Mouse (Mus musculus): ENCODE results near the gene H2-Ob. TPM values are rescaled to one million over a fixed set of nuclear protein-coding genes. Genes with fewer than 3 reads are reported as not detected.

Gene H2-Ob
- total RNA-seq (2021) = under 1 TPM; 0.88 TPM
- long read RNA-seq, experiment 1 = 0 reads
- long read RNA-seq, experiment 2, partial matches to known transcripts = 0 of 1 reads
- long read RNA-seq, experiment 2, other reads (novel, unspliced or antisense) = 1 of 1 reads

DNA sequence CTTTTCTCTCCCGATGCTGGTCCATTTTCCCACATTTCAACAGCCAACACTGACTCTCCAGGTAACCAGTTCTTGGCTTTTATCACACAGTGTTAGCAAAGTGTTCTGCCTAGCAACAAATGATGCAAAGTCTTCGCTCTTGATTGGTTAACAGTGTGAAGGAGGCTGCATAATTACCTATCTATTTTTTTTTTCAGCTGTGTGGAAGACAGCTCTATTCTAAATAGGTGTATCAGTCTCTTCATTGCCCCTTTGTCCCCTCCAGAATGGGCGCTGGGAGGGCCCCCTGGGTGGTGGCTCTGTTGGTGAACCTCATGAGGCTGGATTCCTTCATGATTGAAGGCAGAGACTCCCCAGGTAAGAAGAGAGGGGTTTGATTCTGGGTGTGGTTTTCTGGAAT lies at the start of gene H2-Ob:
TSS of gene H2-Ob (plus strand) at position 198 of the 400 bp plus-strand sequence.
- peak in 1 of 2 experiments; percentile 58 for DNase-seq
- intact Hi-C loops (cut with DNase I) = loop anchor here (5.0 to 10.0 kb wide), 2 partner anchors 36 to 134 kb away; partner anchors contain the start of gene Tap2

DNA sequence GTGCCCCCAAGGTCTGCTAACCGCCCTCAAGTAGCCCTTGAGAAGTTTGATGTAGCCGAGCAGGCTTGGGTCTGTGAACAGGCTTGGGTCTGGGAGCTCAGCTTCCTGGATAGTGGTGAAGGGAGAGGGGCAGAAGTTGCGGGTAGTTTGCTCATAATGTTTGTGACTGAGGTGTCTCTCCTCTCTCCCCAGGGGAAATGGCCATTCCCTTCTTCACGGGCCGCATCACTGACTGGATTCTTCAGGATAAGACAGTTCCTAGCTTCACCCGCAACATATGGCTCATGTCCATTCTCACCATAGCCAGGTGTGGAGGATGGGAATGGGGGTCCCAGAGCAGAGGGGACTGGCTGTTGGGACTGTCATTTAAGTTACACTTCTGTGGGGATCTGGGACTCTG lies 49.7 kb upstream of the H2-Ob start:
- intact Hi-C loops (cut with DNase I) = no loop called here
- no peak for DNase-seq

DNA sequence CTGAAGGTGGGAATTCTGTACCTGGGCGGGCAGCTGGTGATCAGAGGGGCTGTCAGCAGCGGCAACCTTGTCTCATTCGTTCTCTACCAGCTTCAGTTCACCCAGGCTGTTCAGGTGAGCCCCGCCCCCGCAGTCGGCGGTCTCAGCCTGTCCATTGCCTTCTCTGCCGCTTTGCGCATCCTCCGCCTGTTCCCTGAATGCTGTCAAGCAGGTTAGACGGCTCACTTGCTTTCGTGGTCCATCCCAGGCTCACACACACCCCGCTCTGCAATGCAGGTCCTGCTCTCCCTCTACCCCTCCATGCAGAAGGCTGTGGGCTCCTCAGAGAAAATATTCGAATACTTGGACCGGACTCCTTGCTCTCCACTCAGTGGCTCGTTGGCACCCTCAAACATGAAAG lies 45.9 kb upstream of the H2-Ob start:
- intact Hi-C loops (cut with DNase I) = no loop called here

DNA sequence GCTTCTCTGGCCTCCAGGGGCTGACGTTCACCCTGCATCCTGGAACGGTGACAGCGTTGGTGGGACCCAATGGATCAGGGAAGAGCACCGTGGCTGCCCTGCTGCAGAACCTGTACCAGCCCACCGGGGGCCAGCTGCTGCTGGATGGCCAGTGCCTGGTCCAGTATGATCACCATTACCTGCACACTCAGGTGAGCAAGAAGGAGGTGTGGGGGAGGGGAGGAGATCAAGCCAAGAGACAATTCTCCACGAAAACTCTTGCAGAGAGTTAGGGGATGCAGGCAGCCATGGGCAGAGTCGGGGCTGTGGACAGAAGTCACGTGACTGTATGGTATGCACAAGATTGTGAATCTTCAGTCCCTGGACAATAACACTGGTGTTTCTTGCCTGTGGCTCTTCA lies 45.2 kb upstream of the H2-Ob start:
- no peak for DNase-seq
- intact Hi-C loops (cut with DNase I) = no loop called here

More for the DNA sequence above, 45.9 kb upstream of the H2-Ob start:
- no peak for DNase-seq

DNA sequence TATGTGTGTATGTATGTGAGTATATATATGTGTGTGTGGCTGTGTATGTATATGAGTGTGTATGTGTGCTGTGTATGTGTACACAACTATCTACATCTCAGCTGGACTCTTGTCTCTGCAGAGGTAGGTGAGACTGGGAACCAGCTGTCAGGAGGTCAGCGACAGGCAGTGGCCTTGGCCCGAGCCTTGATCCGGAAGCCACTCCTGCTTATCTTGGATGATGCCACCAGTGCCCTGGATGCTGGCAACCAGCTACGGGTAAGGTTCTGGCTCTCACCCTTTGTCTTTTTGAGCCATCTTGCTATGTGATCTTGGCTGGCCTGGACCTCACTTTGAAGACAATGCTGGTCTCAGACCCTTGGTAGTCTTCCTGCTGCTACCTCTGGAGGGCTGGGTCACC lies 44.0 kb upstream of the H2-Ob start:
- intact Hi-C loops (cut with DNase I) = no loop called here

DNA sequence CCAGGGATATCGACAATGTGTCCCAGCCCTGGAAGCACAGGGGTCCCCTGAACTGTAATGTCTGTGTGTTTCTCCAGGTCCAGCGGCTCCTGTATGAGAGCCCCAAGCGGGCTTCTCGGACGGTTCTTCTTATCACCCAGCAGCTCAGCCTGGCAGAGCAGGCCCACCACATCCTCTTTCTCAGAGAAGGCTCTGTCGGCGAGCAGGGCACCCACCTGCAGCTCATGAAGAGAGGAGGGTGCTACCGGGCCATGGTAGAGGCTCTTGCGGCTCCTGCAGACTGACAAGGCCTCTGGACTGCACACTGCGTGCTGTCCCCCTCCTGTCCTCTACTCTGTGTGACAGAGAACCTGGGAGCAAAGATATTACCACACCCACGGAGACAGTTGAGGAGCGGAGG lies 42.2 kb upstream of the H2-Ob start:
- intact Hi-C loops (cut with DNase I) = no loop called here
- DNase-seq = no peak

More for the DNA sequence above, 44.0 kb upstream of the H2-Ob start:
- no peak for DNase-seq

DNA sequence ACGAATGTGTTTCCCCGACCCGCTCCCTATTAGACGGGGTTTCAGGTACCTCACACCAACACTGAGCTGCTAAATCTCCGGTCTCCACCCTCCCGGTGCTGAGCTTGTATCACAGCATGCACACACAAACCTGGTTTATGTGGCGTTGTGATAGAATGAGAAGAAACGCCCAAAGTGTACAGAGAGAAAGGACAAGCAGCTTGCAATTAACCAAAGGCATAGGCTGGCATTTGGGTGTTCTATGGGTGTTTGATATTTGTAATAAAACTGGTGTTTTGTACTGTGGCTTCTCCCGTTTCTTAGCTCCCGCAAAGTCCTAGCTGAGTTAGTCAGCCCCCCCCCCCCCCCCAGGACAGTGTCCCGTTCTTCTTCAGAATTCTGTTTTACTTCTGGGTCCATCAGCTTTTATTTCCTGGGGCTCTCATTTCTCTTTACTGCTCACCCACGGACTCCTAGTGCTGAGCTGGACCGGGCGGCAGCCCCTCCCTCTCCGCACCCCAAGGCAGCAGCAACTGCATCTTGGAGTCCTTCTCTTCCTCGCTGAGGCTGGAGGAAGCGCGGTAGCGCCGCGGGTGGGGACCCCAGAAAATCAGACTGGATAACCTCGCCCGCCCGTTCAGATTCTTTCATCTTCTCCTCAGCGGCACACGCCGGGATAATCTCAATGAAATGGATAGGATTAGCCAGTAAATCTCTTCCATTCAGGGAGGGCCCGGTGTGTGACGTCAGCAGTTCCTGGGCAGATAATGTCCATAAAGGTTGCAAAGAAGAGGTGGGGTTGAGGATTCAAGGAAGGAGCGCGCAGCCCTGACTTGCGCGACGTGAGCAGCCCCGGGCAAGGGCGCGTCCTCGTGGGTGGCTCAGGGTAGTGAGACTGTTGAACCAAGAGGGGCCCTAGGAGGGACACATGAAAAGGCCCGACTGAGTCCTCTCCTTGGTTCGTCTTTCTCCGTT lies 41.5 kb upstream of the H2-Ob start, which contains the start of gene Psmb8:
TSS of gene Psmb8 (plus strand) at position 781 of the 954 bp plus-strand sequence.
- DNase-seq = peak; percentile 89 to 93
- intact Hi-C loops (cut with DNase I) = no loop called here

DNA sequence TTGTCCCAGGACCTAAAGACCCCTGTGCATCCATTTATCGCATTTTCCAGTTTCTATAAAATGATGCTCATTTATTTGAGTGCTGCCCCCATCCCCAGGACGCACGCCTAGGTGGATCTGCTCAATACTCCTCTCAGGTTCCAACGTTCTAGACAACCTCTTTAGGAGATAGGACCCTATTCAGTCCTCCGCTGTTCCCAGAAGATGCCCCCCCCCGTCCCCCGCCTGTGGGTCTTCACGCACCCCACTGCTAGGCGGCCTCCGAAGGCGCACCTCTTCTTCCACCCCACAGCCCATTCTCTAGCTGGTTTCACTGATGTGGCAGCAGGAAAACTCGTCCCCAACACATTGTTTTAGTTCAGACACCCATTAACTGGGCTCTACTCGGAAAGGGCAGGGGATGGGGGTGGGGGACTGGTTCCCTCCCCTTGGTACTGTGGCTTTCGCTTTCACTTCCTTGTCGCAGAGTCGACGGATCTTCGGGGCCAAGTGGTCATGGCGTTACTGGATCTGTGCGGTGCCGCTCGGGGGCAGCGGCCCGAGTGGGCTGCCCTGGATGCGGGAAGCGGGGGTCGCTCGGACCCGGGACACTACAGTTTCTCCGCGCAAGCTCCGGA lies 40.7 kb upstream of the H2-Ob start:
- peak; percentile 51 to 61 for DNase-seq
- intact Hi-C loops (cut with DNase I) = no loop called here

DNA sequence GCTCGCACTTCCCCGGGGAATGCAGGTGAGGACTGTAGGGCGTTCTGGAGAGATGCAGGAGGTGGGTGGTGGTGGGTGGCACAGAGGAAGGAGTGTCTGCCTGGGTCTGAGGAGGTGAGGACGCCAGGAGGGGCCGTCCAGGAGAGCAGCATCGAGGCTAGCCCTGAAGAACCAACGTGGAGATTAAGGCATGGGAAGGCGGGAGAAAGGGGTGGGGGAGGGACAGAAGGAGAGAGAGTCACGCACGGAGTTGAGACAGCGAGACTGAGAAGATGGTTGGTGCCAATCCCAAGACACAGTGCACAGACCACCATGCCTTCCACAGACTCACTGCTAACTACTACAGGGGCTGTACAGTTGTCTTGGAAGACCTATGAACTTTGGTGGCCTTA lies 40.2 kb upstream of the H2-Ob start:
- no peak for DNase-seq
- intact Hi-C loops (cut with DNase I) = no loop called here

DNA sequence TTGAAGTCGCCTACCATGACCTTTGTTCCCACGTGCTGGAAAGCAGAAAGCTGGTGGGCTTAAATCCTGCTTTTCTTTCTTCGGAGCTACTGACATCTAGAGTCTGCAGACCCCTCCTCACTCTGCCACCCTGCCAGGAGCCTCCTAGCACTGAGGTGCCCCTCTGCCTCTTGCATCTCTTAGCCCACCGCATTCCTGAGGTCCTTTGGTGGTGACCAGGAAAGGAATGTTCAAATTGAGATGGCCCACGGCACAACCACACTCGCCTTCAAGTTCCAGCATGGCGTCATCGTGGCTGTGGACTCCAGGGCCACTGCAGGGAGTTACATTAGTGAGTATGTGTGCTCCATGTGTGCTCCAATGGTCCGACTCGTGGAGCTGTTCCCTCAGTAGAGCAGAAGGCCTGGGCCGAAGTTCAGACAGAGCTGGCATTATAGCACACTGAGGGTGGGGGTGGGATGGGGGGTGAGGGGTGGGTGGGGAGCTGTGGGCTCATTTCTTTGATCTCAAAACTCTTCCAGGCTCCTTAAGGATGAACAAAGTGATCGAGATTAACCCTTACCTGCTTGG lies 39.6 kb upstream of the H2-Ob start:
- intact Hi-C loops (cut with DNase I) = no loop called here
- DNase-seq = no peak

DNA sequence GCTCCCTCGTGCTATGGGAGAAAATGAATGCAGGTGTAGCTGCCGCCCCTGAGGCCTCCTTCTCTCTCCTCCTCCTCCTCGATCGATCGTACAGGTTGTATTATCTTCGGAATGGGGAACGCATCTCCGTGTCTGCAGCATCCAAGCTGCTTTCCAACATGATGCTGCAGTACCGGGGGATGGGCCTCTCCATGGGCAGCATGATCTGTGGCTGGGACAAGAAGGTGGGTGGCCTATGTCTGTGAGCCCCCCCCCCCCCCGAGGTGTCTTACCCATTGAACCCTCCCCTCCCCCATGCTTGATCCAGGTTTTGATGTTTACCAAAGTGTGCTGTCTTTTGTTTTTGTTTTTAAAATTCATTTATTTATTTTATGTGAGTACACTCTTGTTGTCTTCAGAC lies 38.7 kb upstream of the H2-Ob start:
- DNase-seq = no peak
- intact Hi-C loops (cut with DNase I) = loop anchor here (5.0 kb wide), 1 partner anchor 37 kb away; the partner anchor contains the start of gene H2-Ob

DNA sequence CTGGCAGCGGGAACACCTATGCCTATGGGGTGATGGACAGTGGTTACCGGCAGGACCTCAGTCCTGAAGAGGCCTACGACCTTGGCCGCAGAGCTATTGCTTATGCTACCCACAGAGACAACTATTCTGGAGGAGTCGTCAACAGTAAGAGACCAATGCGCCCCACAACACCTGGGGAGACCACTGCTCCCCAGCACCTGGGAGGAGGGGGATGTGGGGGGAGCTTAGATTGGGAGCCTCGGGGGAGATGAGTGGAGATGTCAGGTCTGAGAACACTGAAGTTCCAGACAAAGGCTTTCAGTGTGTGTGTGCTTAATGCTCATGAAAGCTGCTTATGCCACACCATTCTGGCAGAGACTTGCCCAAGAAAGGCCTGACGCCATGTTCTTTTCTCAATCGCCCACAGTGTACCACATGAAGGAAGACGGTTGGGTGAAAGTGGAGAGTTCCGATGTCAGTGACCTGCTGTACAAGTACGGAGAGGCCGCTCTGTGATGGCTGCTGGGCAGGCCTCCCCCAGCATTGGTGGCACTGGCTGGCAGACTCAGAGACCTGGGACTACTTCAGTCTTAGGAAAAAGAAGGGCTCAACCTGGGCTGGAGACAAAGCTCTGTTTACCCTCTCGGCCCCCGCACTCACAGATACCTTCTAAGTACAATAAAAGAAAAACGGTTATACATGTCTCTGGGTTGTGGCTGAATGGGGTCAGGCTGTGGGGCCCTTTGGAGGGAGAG lies 37.8 kb upstream of the H2-Ob start:
- intact Hi-C loops (cut with DNase I) = loop anchor here (5.0 kb wide), 1 partner anchor 36 kb away; the partner anchor contains the start of gene H2-Ob
- DNase-seq = no peak

DNA sequence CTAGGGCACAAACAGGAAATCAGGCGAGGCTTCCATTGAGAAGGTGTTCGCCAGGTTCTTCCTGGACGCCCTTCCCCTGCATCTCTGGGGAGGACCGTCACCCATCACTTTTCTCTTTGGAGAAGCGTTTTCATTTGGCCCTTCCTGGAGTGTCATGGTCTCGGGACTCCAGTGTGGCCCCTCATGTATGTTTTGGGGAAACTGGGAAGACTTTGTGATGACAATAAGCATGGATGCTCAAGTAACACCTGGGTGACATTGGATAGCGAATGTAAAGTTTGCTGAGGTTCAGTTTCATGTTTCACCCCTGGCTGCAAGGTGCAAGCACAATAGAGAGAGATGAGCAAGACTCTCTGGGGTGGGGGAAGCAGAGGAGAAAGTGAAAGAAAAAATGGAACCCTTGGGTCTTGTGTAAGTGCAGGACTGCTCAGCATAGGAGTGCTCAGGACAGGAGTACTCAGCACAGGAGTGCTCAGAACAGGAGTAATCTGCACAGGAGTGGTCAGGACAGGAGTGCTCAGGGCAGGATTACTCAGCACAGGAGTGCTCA lies 37.1 kb upstream of the H2-Ob start:
- DNase-seq = no peak
- intact Hi-C loops (cut with DNase I) = loop anchor here (5.0 kb wide), 1 partner anchor 36 kb away; the partner anchor contains the start of gene H2-Ob

DNA sequence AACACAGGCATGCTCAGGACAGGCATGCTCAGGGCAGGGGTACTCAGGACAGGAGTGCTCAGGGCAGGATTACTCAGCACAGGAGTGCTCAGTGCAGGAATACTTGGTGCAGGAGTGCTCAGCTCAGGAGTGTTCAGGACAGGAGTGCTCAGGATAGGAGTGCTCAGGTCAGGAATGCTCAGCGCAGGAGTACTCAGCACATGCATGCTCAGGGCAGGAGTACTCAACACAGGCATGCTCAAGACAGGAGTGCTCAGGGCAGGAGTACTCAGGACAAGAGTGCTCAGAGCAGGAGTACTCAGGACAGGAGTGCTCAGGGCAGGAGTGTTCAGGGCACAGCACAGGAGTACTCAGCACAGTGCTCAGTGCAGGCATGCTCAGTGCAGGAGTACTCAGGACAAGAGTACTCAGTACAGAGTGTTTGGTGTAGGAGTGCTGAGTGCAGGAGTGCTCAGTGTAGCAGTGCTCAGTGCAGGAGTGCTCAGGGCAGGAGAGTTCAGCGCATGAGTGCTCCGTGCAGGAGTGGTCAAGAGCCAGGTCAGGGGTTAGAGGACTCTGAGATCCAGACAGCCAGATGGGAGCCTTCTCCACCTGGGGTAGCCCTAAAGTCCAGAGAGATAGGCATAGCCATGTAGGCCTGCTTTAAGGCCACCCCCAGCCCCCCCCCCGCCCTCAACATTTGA lies 35.8 kb upstream of the H2-Ob start:
- DNase-seq = no peak
- intact Hi-C loops (cut with DNase I) = loop anchor here (5.0 kb wide), 1 partner anchor 34 kb away; the partner anchor contains the start of gene H2-Ob

DNA sequence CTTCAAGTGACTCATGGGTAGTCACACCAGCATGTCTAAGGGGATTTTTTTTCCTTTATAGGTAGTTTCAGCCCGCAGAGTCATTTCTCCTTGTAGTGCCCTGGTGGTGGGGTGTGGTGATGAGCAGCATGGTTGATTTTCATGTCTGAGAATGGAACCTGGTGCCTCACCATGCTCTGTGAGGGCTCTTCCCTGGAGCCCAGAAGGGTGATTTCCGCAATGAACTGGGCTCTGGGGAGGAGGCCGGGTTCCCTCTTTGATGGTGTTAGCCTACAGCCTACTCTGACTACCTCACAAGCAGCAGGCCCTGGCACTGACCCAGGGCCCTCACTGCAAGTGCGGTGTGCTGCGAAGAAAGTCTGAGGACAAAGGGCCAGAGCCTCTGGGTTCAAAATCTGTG lies 35.3 kb upstream of the H2-Ob start, which contains the start of gene Tap2:
TSS of gene Tap2 (plus strand) at position 84 of the 400 bp plus-strand sequence.
- DNase-seq = no peak
- intact Hi-C loops (cut with DNase I) = loop anchor here (5.0 kb wide), 1 partner anchor 34 kb away; the partner anchor contains the start of gene H2-Ob

DNA sequence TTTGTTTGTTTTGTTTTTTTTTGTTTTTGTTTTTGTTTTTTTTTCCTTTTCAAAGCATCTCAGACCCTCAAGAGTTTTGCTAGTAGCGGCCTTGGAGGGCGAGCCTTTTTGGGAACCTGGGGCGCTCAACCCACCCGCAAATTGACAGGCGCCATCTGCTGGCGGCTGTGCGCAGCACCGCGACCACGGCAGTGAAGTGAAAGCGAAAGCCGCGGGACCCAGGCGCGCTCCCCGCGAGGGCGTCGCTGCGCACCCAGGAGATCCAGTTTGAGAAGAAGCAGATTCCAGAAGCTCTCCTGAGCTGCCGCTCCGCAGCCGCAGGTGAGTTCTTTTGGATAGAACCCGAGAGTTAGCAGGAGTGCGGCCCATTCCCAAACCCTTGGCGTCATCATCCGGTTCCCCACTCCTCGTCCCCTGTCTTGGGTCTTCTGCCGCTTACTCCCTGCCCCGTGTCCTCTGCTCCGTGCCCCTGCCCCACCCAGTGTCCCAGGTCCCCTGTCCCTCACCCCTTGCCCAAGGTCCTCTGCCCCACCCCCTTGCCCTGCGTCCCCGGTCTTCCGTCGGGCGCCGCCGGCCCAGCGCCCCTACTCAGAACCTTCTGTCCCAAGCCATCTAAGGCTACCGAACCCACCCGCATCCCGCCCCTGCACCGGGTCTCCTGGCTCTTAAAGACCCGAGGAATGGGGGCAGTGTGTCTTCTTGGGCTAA lies 34.2 kb upstream of the H2-Ob start:
- intact Hi-C loops (cut with DNase I) = loop anchor here (1.0 to 5.0 kb wide), 3 partner anchors 18 to 34 kb away; partner anchors contain the start of genes H2-Ob, Psmb9 and Tap1
- DNase-seq = peak; percentile 94 to 96

DNA sequence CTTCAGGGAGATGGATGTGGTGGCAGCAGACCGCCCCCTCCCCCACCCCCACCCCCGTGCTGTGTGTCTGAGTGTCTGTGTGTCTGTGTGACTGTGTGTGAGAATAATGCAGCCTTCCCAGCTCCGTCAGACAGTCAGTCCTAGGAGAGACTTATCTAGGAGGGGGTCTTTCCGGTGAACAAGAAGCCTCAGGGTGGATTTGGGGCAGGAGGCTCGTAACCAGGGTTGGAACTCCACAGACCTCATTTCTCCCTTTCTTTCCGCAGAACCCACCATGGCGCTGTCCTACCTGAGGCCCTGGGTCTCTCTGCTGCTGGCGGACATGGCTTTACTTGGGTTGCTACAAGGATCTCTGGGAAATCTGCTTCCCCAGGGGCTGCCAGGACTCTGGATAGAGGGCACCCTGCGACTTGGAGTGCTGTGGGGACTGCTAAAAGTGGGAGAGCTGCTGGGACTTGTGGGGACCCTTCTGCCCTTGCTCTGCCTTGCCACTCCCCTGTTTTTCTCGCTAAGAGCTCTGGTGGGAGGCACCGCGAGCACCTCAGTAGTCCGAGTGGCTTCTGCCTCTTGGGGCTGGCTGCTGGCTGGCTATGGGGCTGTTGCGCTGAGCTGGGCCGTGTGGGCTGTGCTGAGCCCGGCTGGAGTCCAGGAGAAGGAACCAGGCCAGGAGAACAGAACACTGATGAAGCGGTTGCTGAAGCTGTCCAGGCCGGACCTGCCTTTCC lies 33.5 kb upstream of the H2-Ob start:
- intact Hi-C loops (cut with DNase I) = loop anchor here (2.0 kb wide), 1 partner anchor 18 kb away; the partner anchor contains the start of genes Psmb9 and Tap1
- DNase-seq = peak; percentile 58 to 62
